Mouse (Mus musculus) heart, embryonic 16.5 days (tissue): Measurements from ENCODE around the gene Commd9. TPM values are rescaled to one million over a fixed set of nuclear protein-coding genes. Genes with fewer than 3 reads are reported as not detected.

Source experiments
- ATAC-seq: fragments of 200-750 bp; cut with Nextera tagmentation; replicated peaks from 2 replicates; pipeline ENCODE4 v1.8.0; 2017; ENCODE audit warnings: moderate number of reproducible peaks; ENCODE audit not compliant: insufficient read depth, low FRiP score; ENCODE audit errors: extremely low read depth
- H3K27ac ChIP-seq: fragments of 300-500 bp; sonication (generic); 2 replicates; pipeline ENCODE4 v1.5.1; 2014; ENCODE audit warnings: mild to moderate bottlenecking, low read length, control low read depth, moderate library complexity
- H3K27me3 ChIP-seq: fragments of 300-500 bp; sonication (generic); 2 replicates; pipeline ENCODE4 v1.6.1; 2014; ENCODE audit warnings: low read length, mixed read lengths; ENCODE audit not compliant: control insufficient read depth, insufficient read depth
- H3K36me3 ChIP-seq: fragments of 300-500 bp; sonication (generic); 2 replicates; pipeline ENCODE4 v1.6.1; 2014; ENCODE audit not compliant: control insufficient read depth, insufficient read depth
- H3K4me1 ChIP-seq: fragments of 300-500 bp; sonication (generic); 2 replicates; pipeline ENCODE4 v1.6.1; 2014; ENCODE audit warnings: low read length, mixed read lengths; ENCODE audit not compliant: control insufficient read depth, insufficient read depth
- H3K4me2 ChIP-seq: fragments of 300-500 bp; sonication (generic); 2 replicates; pipeline ENCODE4 v1.6.1; 2014; ENCODE audit warnings: low read depth, mild to moderate bottlenecking, control low read depth, low read length
- H3K4me3 ChIP-seq: fragments of 300-500 bp; sonication (generic); 2 replicates; pipeline ENCODE4 v1.5.1; 2014; ENCODE audit warnings: mild to moderate bottlenecking, control low read depth, low read length
- H3K9ac ChIP-seq: fragments of 300-500 bp; sonication (generic); 2 replicates; pipeline ENCODE4 v1.6.1; 2014; ENCODE audit warnings: low read length, control low read depth
- H3K9me3 ChIP-seq: fragments of 300-500 bp; sonication (generic); replicated peaks from 2 replicates; pipeline ENCODE4 v1.6.1; 2016; ENCODE audit warnings: low read length; ENCODE audit not compliant: control insufficient read depth
- WGBS: fragments of 180-500 bp; shearing (Covaris S2); extraction: QIAGEN DNeasy Blood & Tissue Kit; methylation state at CpG from one replicate; pipeline ENCODE4 v1.1.7; 2014; 5-methylcytosine and 5-hydroxymethylcytosine counted together
- polyA plus RNA-seq: library from polyadenylated mRNA; unstranded; fragments of >200 nt; fragmentation: Nextera tagmentation; extraction: Ambion mirVana; gene quantifications from 2 replicates; pipeline ENCODE4 v1.2.1, GENCODE M21; 2015

The Commd9 gene
- polyA plus RNA-seq, 1 experiment from 2014 or later: 51.8 TPM

GRCm38 (mm10) chr2:101923181-101923580, 37.1 kb downstream of the Commd9 start:
- no peak overlapping the region for H3K9ac ChIP-seq
- H3K27ac ChIP-seq: no peak overlapping the region
- no peaks in the 10 kb centered on the region for H3K27me3 ChIP-seq
- 72% methylated on average over 4 of the region's 4 CpGs for WGBS
- H3K9me3 ChIP-seq: no peaks in the 10 kb centered on the region
- H3K4me2 ChIP-seq: no peak overlapping the region
- ATAC-seq: no peak
- H3K4me1 ChIP-seq: no peaks in the 10 kb centered on the region
- no peak overlapping the region for H3K4me3 ChIP-seq
- no peaks in the 10 kb centered on the region for H3K36me3 ChIP-seq

GRCm38 (mm10) chr2:101925183-101925582, 39.1 kb downstream of the Commd9 start:
- H3K9me3 ChIP-seq: no peaks in the 10 kb centered on the region
- H3K4me3 ChIP-seq: no peak overlapping the region
- 89% methylated on average over 3 of the region's 3 CpGs for WGBS

GRCm38 (mm10) chr2:101925591-101926188, 39.6 kb downstream of the Commd9 start:
- WGBS: 84% methylated on average over 12 of the region's 12 CpGs
- no peaks in the 10 kb centered on the region for H3K36me3 ChIP-seq
- ATAC-seq: no peak
- H3K4me1 ChIP-seq: no peaks in the 10 kb centered on the region
- H3K9me3 ChIP-seq: no peaks in the 10 kb centered on the region
- H3K27me3 ChIP-seq: no peaks in the 10 kb centered on the region
- H3K4me2 ChIP-seq: no peak overlapping the region
- H3K4me3 ChIP-seq: no peak overlapping the region
- H3K9ac ChIP-seq: no peak overlapping the region
- H3K27ac ChIP-seq: no peak overlapping the region

More at GRCm38 (mm10) chr2:101925183-101925582, 39.1 kb downstream of the Commd9 start:
- no peaks in the 10 kb centered on the region for H3K27me3 ChIP-seq
- no peak overlapping the region for H3K27ac ChIP-seq
- H3K4me1 ChIP-seq: no peaks in the 10 kb centered on the region
- H3K4me2 ChIP-seq: no peak overlapping the region
- no peak overlapping the region for H3K9ac ChIP-seq
- no peaks in the 10 kb centered on the region for H3K36me3 ChIP-seq
- ATAC-seq: no peak

GRCm38 (mm10) chr2:101932169-101932936, 46.3 kb downstream of the Commd9 start:
- ATAC-seq: no peak
- Histone ChIP-seq H3K4me2 (no peak overlapping the region), H3K27ac (no peak overlapping the region), H3K4me3 (no peak overlapping the region), H3K4me1 (no peaks in the 10 kb centered on the region), H3K36me3 (no peaks in the 10 kb centered on the region), H3K9me3 (no peaks in the 10 kb centered on the region), H3K27me3 (no peaks in the 10 kb centered on the region), H3K9ac (no peak overlapping the region)
- 77% methylated on average over 14 of the region's 14 CpGs for WGBS

GRCm38 (mm10) chr2:101933301-101933700, 47.3 kb downstream of the Commd9 start:
- Histone ChIP-seq H3K9me3 (no peaks in the 10 kb centered on the region), H3K4me2 (no peak overlapping the region), H3K4me1 (no peaks in the 10 kb centered on the region), H3K36me3 (no peaks in the 10 kb centered on the region), H3K27ac (no peak overlapping the region), H3K9ac (no peak overlapping the region), H3K4me3 (no peak overlapping the region), H3K27me3 (no peaks in the 10 kb centered on the region)
- 84% methylated on average over 3 of the region's 3 CpGs for WGBS
- no peak for ATAC-seq

- 85% methylated on average over 1 of the region's 1 CpGs for WGBS
- Histone ChIP-seq H3K9ac (no peak overlapping the region), H3K27ac (no peak overlapping the region), H3K27me3 (no peaks in the 10 kb centered on the region), H3K36me3 (no peaks in the 10 kb centered on the region), H3K4me1 (no peaks in the 10 kb centered on the region), H3K4me2 (no peak overlapping the region), H3K9me3 (no peaks in the 10 kb centered on the region), H3K4me3 (no peak overlapping the region)
- ATAC-seq: no peak
Measured at GRCm38 (mm10) chr2:101935006-101935405, 49.0 kb downstream of the Commd9 start.

- WGBS: 74% methylated on average over 7 of the region's 7 CpGs
- Histone ChIP-seq H3K9ac (no peak overlapping the region), H3K9me3 (no peaks in the 10 kb centered on the region), H3K4me1 (no peaks in the 10 kb centered on the region), H3K4me2 (no peak overlapping the region), H3K27me3 (no peaks in the 10 kb centered on the region), H3K27ac (no peak overlapping the region), H3K36me3 (peaks cover 7% of the 10 kb centered on the region), H3K4me3 (no peak overlapping the region)
- no peak for ATAC-seq
Measured at GRCm38 (mm10) chr2:101950716-101951520, 64.9 kb downstream of the Commd9 start.
